Mouse (Mus musculus): ENCODE results near the gene Olfr433. TPM values are rescaled to one million over a fixed set of nuclear protein-coding genes. Genes with fewer than 3 reads are reported as not detected.
"Not testable (repeated sequence)": the region's sequence is repeated elsewhere in the genome, so short reads cannot be mapped to it uniquely, and the experiment has no call there.

The Olfr433 gene
- polyA plus RNA-seq, 1 experiment from 2014 or later = not detected

DNA sequence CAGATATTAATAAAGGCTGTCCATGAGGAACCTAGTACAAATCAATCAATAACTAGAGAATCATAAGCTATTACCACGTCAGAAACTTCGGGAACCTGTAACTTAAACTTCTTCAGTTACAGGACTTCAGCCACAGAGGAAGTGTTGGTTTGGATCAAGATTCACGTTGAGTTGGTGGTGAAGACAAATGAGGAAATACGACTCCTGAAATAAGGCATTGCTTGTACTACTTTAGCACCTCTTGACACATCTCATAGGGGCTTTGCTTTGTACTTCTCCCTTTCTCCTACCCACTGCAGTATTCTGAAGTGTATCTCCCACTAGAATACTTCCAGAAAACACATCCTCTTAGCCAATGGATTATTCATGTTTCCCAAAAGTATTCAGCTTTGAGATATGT lies 8.9 kb downstream of the Olfr433 start:
- H3K36me3 ChIP-seq; H3K9ac ChIP-seq; H3K4me1 ChIP-seq (replicated peaks); H3K27ac ChIP-seq; H3K4me3 ChIP-seq; H3K27me3 ChIP-seq; H3K9me3 ChIP-seq (replicated peaks); H3K4me2 ChIP-seq; ATAC-seq (replicated peaks; ENCODE audit: insufficient number of reproducible peaks, insufficient read depth, low FRiP score, low read depth): not testable (repeated sequence)
- WGBS = 70% methylated on average over 4 of the region's 4 CpGs

- Histone ChIP-seq H3K9ac (no peak overlapping the region), H3K4me1 (replicated peaks) (no peaks in the 10 kb centered on the region), H3K27ac (no peak overlapping the region), H3K4me2 (no peak overlapping the region), H3K4me3 (no peak overlapping the region), H3K36me3 (no peaks in the 10 kb centered on the region), H3K9me3 (replicated peaks) (no peaks in the 10 kb centered on the region), H3K27me3 (no peaks in the 10 kb centered on the region)
- no peak for ATAC-seq (replicated peaks; ENCODE audit: insufficient number of reproducible peaks, insufficient read depth, low FRiP score, low read depth)
- WGBS = 75% methylated on average over 4 of the region's 4 CpGs
Measured at GRCm38 (mm10) chr1:174050532-174050931, 10.0 kb downstream of the Olfr433 start.

GRCm38 (mm10) chr1:174051515-174051914 lies 11.0 kb downstream of the Olfr433 start:
- 79% methylated on average over 4 of the region's 4 CpGs for WGBS
- ATAC-seq (replicated peaks; ENCODE audit: insufficient number of reproducible peaks, insufficient read depth, low FRiP score, low read depth) = no peak
- no peak overlapping the region for H3K4me3 ChIP-seq
- H3K4me2 ChIP-seq = no peak overlapping the region
- H3K27ac ChIP-seq = no peak overlapping the region
- no peaks in the 10 kb centered on the region for H3K27me3 ChIP-seq
- no peaks in the 10 kb centered on the region for H3K9me3 ChIP-seq (replicated peaks)
- no peak overlapping the region for H3K9ac ChIP-seq
- no peaks in the 10 kb centered on the region for H3K36me3 ChIP-seq
- no peaks in the 10 kb centered on the region for H3K4me1 ChIP-seq (replicated peaks)

DNA sequence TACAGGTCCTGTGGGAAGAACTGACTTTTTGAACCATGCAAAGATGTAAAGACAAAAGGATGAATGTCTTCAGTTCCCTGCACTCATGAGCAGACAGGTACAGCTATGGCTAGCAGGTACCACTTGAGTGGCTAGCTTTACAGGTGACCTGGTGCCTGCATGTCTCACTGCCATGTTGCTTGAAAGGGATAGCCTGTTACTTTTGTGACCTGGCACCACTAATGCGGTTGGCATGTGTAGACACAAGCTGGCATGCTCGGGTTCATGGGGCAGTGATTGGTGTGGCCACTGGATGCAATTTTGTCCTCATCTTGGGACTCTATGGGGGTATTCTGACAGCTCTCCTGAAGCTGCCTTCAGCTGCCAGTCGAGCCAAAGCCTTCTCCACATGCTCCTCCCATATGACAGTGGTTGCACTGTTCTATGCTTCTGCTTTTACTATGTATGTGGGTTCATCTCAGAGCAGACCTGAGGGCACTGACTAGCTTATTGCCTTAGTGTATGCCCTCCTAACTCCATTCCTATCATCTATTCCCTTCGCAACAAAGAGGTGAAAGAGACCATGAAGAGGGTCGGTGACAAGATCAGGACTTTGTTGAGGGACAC lies 11.5 kb downstream of the Olfr433 start:
- H3K9me3 ChIP-seq (replicated peaks) = no peaks in the 10 kb centered on the region
- H3K4me2 ChIP-seq = no peak overlapping the region
- WGBS = 76% methylated on average over 5 of the region's 5 CpGs
- no peaks in the 10 kb centered on the region for H3K27me3 ChIP-seq
- no peaks in the 10 kb centered on the region for H3K4me1 ChIP-seq (replicated peaks)
- no peak for ATAC-seq (replicated peaks; ENCODE audit: insufficient number of reproducible peaks, insufficient read depth, low FRiP score, low read depth)
- no peak overlapping the region for H3K27ac ChIP-seq
- H3K4me3 ChIP-seq = no peak overlapping the region
- H3K36me3 ChIP-seq = no peaks in the 10 kb centered on the region
- H3K9ac ChIP-seq = no peak overlapping the region

- ATAC-seq (replicated peaks; ENCODE audit: insufficient number of reproducible peaks, insufficient read depth, low FRiP score, low read depth) = no peak
- Histone ChIP-seq H3K9ac (no peak overlapping the region), H3K27ac (no peak overlapping the region), H3K4me1 (replicated peaks) (no peaks in the 10 kb centered on the region), H3K36me3 (no peaks in the 10 kb centered on the region), H3K4me3 (no peak overlapping the region), H3K9me3 (replicated peaks) (no peaks in the 10 kb centered on the region), H3K27me3 (no peaks in the 10 kb centered on the region), H3K4me2 (no peak overlapping the region)
- 66% methylated on average over 3 of the region's 3 CpGs for WGBS
Measured at GRCm38 (mm10) chr1:174052981-174053380, 12.5 kb downstream of the Olfr433 start.

DNA sequence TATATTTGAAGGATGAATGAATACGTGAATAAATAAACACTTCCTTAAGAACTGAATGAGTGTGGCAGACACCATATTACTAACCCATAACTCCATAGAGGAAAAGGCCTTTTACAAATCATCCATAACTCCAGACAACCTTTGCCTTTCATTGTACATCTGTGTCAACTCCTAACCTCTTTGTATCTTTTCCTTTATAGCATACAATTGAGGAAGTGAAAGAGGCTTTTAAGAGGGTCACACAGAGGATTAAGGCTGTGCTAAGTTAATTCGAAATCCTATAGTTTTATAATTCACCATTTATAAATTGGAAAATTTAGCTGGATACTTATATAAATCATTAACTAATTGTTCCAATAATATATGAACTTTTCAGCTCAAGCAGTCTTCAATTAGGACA lies 14.7 kb downstream of the Olfr433 start:
- no peak for ATAC-seq (replicated peaks; ENCODE audit: insufficient number of reproducible peaks, insufficient read depth, low FRiP score, low read depth)
- H3K4me2 ChIP-seq = no peak overlapping the region
- H3K9ac ChIP-seq = no peak overlapping the region
- no peak overlapping the region for H3K4me3 ChIP-seq
- H3K27me3 ChIP-seq = no peaks in the 10 kb centered on the region
- no peaks in the 10 kb centered on the region for H3K36me3 ChIP-seq
- no peaks in the 10 kb centered on the region for H3K4me1 ChIP-seq (replicated peaks)
- WGBS = 76% methylated on average over 2 of the region's 2 CpGs
- H3K27ac ChIP-seq = no peak overlapping the region
- no peaks in the 10 kb centered on the region for H3K9me3 ChIP-seq (replicated peaks)

- no peak within 1 kb of the TSS for H3K4me3 ChIP-seq
- no peaks in the 10 kb centered on the region for H3K4me1 ChIP-seq (replicated peaks)
- H3K36me3 ChIP-seq = no peaks in the 10 kb centered on the region
- H3K9me3 ChIP-seq (replicated peaks) = no peaks in the 10 kb centered on the region
- ATAC-seq (replicated peaks; ENCODE audit: insufficient number of reproducible peaks, insufficient read depth, low FRiP score, low read depth) = no peak
- H3K4me2 ChIP-seq = no peak within 1 kb of the TSS
- H3K9ac ChIP-seq = no peak within 1 kb of the TSS
- no peaks in the 10 kb centered on the region for H3K27me3 ChIP-seq
- no peak within 1 kb of the TSS for H3K27ac ChIP-seq
- 85% methylated on average over 3 of the region's 3 CpGs for WGBS
Measured at GRCm38 (mm10) chr1:174066305-174066704, 25.8 kb downstream of the Olfr433 start, which contains the start of gene Olfr430. Gene Olfr430, plus strand, starts transcription at chr1:174066605.

- Histone ChIP-seq H3K4me2 (no peak within 1 kb of the TSS), H3K9me3 (replicated peaks) (no peaks in the 10 kb centered on the region), H3K9ac (no peak within 1 kb of the TSS), H3K36me3 (no peaks in the 10 kb centered on the region), H3K4me1 (replicated peaks) (no peaks in the 10 kb centered on the region), H3K27me3 (no peaks in the 10 kb centered on the region), H3K4me3 (no peak within 1 kb of the TSS), H3K27ac (no peak within 1 kb of the TSS)
- 82% methylated on average over 2 of the region's 2 CpGs for WGBS
- ATAC-seq (replicated peaks; ENCODE audit: insufficient number of reproducible peaks, insufficient read depth, low FRiP score, low read depth) = no peak
Measured at GRCm38 (mm10) chr1:174084031-174084430, 43.5 kb downstream of the Olfr433 start, which contains the start of gene Olfr429. Gene Olfr429, plus strand, starts transcription at chr1:174084331.

Other genes with a start within 250 kb of the Olfr433 start
- gene Ifi211, start 127.7 kb upstream of the Olfr433 start, polyA plus RNA-seq (2015; fragmentation: Nextera tagmentation; extraction: Ambion mirVana) = 2.9 and 4.5 TPM in 2 replicates
- gene Mndal, start 98.2 kb upstream of the Olfr433 start, polyA plus RNA-seq (2015; fragmentation: Nextera tagmentation; extraction: Ambion mirVana) = 4.4 and 7.2 TPM in 2 replicates
- 1.6 and 2.3 TPM in 2 replicates for gene Ifi203, start 98.0 kb upstream of the Olfr433 start, polyA plus RNA-seq (2015; fragmentation: Nextera tagmentation; extraction: Ambion mirVana)
- 0.08 and 0.18 TPM in 2 replicates for gene Ifi202b, start 58.0 kb upstream of the Olfr433 start, polyA plus RNA-seq (2015; fragmentation: Nextera tagmentation; extraction: Ambion mirVana)
- 0.77 and 1.2 TPM in 2 replicates for gene Ifi205, start 8.9 kb upstream of the Olfr433 start, polyA plus RNA-seq (2015; fragmentation: Nextera tagmentation; extraction: Ambion mirVana)
- not detected in 2 replicates for gene Olfr432, start 8.5 kb downstream of the Olfr433 start, polyA plus RNA-seq (2015; fragmentation: Nextera tagmentation; extraction: Ambion mirVana)
- not detected in 2 replicates for gene Olfr430, start 25.9 kb downstream of the Olfr433 start, polyA plus RNA-seq (2015; fragmentation: Nextera tagmentation; extraction: Ambion mirVana)
- gene Olfr429, start 43.6 kb downstream of the Olfr433 start, polyA plus RNA-seq (2015; fragmentation: Nextera tagmentation; extraction: Ambion mirVana) = not detected in 2 replicates
- not detected in 2 replicates for gene Olfr427, start 56.2 kb downstream of the Olfr433 start, polyA plus RNA-seq (2015; fragmentation: Nextera tagmentation; extraction: Ambion mirVana)
- not detected in 2 replicates for gene Olfr231, start 80.5 kb downstream of the Olfr433 start, polyA plus RNA-seq (2015; fragmentation: Nextera tagmentation; extraction: Ambion mirVana)
- not detected in 2 replicates for gene Olfr424, start 90.8 kb downstream of the Olfr433 start, polyA plus RNA-seq (2015; fragmentation: Nextera tagmentation; extraction: Ambion mirVana)
- 0.18 TPM in 1 of 2 replicates, not detected in the other for gene Olfr420, start 114.9 kb downstream of the Olfr433 start, polyA plus RNA-seq (2015; fragmentation: Nextera tagmentation; extraction: Ambion mirVana)
- 1.7 and 2.2 TPM in 2 replicates for gene Spta1, start 132.1 kb downstream of the Olfr433 start, polyA plus RNA-seq (2015; fragmentation: Nextera tagmentation; extraction: Ambion mirVana)
- gene Olfr419, start 211.4 kb downstream of the Olfr433 start, polyA plus RNA-seq (2015; fragmentation: Nextera tagmentation; extraction: Ambion mirVana) = not detected in 2 replicates

All from heart, embryonic 15.5 days (tissue).